Mouse (Mus musculus): ENCODE data around the gene Kmt2e. TPM values are rescaled to one million over a fixed set of nuclear protein-coding genes. Genes with fewer than 3 reads are reported as not detected.

Kmt2e gene
- total and polyA plus RNA-seq, 3 experiments, result 16.2 to 75.6 (median 29.3) TPM

- peak overlapping the region; percentile 70 to 87 for H3K4me3 ChIP-seq (ENCODE audit: control insufficient read depth in 1 of 2, insufficient read depth in 1 of 2, low read depth in 2 of 2, low read length in 2 of 2)
- H3K36me3 ChIP-seq (ENCODE audit: control insufficient read depth in 1 of 2, insufficient read depth in 2 of 2, low read length in 2 of 2), result peaks cover 2 to 35% of the 10 kb centered on the region in 2 experiments; a peak in 3 of 4 replicates
- H3K4me1 ChIP-seq (ENCODE audit: control insufficient read depth in 1 of 2, insufficient read depth in 2 of 2, low read length in 2 of 2), result peaks cover 6 to 26% of the 10 kb centered on the region in 2 experiments
- no peaks in the 10 kb centered on the region for H3K27me3 ChIP-seq (ENCODE audit: control insufficient read depth in 1 of 2, insufficient read depth in 2 of 2, low read length in 2 of 2)
- peak overlapping the region; percentile 95 for H3K9ac ChIP-seq (ENCODE audit: control insufficient read depth, low read depth, low read length, poor library complexity, severe bottlenecking)
- peaks cover 65% of the 10 kb centered on the region for H3K79me2 ChIP-seq (ENCODE audit: control insufficient read depth, insufficient read depth, low read length, poor library complexity)
- H3K27ac ChIP-seq (ENCODE audit: control insufficient read depth, low read depth, low read length), result peak overlapping the region; percentile 98
- DNase-seq (ENCODE audit: low read depth, low spot score), result peak; percentile 86
- TF ChIP-seq MAX (IDR thresholded peaks at IDR 0.05; ENCODE audit: low read length) (peak; percentile 68), MAZ (IDR thresholded peaks at IDR 0.05; ENCODE audit: low read depth, low read length) (peak; percentile 58; the same call in 1 of the 2 replicates), ETS1 (IDR thresholded peaks at IDR 0.05; ENCODE audit: low read depth, low read length) (peak; percentile 63; the same call in 1 of the 2 replicates), UBTF (IDR thresholded peaks at IDR 0.05; ENCODE audit: borderline replicate concordance, insufficient read depth, low read depth, low read length) (0 out of 2 replicates have a peak, but pooled peaks have one; percentile 47), POLR2AphosphoS5 (IDR thresholded peaks at IDR 0.05; ENCODE audit: borderline replicate concordance, low read depth, low read length) (no peak), CHD2 (IDR thresholded peaks at IDR 0.05; ENCODE audit: low read length) (no peak), ELF1 (IDR thresholded peaks at IDR 0.05; ENCODE audit: low read depth, low read length) (0 out of 2 replicates have a peak, but pooled peaks have one; percentile 2), HCFC1 (IDR thresholded peaks at IDR 0.05; ENCODE audit: low read depth, low read length) (peak; percentile 48), RCOR1 (IDR thresholded peaks at IDR 0.05; ENCODE audit: low read depth, low read length) (0 out of 2 replicates have a peak, but pooled peaks have one; percentile 14), SIN3A (IDR thresholded peaks at IDR 0.05; ENCODE audit: low read length) (peak; percentile 87), RAD21 (IDR thresholded peaks at IDR 0.05; ENCODE audit: low read depth, low read length) (no peak), GATA1 (IDR thresholded peaks at IDR 0.05; ENCODE audit: low read depth, low read length) (peak; percentile 62), CHD1 (IDR thresholded peaks at IDR 0.05; ENCODE audit: low read depth, low read length) (0 out of 2 replicates have a peak, but pooled peaks have one; percentile 57), EP300 (IDR thresholded peaks at IDR 0.05; ENCODE audit: low read depth in 1 of 2, low read length in 2 of 2) (peak in 1 of 2 experiments; percentile 52; a peak in 2 of 4 replicates), TBP (IDR thresholded peaks at IDR 0.05; ENCODE audit: low read depth, low read length) (peak; percentile 32), NELFE (IDR thresholded peaks at IDR 0.05; ENCODE audit: low read depth, low read length) (peak; percentile 13; the same call in 1 of the 2 replicates), MYC (IDR thresholded peaks at IDR 0.05; ENCODE audit: low read depth, low read length) (0 out of 2 replicates have a peak, but pooled peaks have one; percentile 38), TCF12 (IDR thresholded peaks at IDR 0.05; ENCODE audit: low read depth, low read length) (peak; percentile 47), MXI1 (IDR thresholded peaks at IDR 0.05; ENCODE audit: low read depth, low read length) (peak; percentile 73; the same call in 1 of the 2 replicates), ZKSCAN1 (IDR thresholded peaks at IDR 0.05; ENCODE audit: low read depth, low read length) (no peak), MEF2A (IDR thresholded peaks at IDR 0.05; ENCODE audit: extremely low read depth, insufficient replicate concordance, low read depth, low read length, poor library complexity, severe bottlenecking) (no peak)
- no peaks in the 10 kb centered on the region for H3K9me3 ChIP-seq (replicated peaks; ENCODE audit: insufficient read depth, low read length)
Observed at GRCm38 (mm10) chr5:23435482-23436125, 1.4 kb downstream of the Kmt2e start.
